Mouse (Mus musculus) left cerebral cortex, postnatal 25 days (tissue): ENCODE measurements around the gene Zfp661. TPM values are rescaled to one million over a fixed set of nuclear protein-coding genes. Genes with fewer than 3 reads are reported as not detected.

Experiments
- DNase-seq, 2 experiments: peaks; one replicate each; pipeline ENCODE4 v3.0.0; 2022; ENCODE audit warnings: low spot score in 2 of 2, mixed read lengths in 1 of 2
- intact Hi-C: fragments of 180-260 bp; cut with DNase I; formaldehyde crosslinking; loops from one replicate; pipeline ENCODE4 v1.15.1; 2025
- total RNA-seq, 2 experiments: library from RNA; stranded (reverse); gene quantifications; 2 replicates each; pipeline ENCODE4 v1.2.3; 2021

Gene Zfp661
- total RNA-seq, 2 experiments from 2014 or later = 7.1 to 7.9 TPM

DNA sequence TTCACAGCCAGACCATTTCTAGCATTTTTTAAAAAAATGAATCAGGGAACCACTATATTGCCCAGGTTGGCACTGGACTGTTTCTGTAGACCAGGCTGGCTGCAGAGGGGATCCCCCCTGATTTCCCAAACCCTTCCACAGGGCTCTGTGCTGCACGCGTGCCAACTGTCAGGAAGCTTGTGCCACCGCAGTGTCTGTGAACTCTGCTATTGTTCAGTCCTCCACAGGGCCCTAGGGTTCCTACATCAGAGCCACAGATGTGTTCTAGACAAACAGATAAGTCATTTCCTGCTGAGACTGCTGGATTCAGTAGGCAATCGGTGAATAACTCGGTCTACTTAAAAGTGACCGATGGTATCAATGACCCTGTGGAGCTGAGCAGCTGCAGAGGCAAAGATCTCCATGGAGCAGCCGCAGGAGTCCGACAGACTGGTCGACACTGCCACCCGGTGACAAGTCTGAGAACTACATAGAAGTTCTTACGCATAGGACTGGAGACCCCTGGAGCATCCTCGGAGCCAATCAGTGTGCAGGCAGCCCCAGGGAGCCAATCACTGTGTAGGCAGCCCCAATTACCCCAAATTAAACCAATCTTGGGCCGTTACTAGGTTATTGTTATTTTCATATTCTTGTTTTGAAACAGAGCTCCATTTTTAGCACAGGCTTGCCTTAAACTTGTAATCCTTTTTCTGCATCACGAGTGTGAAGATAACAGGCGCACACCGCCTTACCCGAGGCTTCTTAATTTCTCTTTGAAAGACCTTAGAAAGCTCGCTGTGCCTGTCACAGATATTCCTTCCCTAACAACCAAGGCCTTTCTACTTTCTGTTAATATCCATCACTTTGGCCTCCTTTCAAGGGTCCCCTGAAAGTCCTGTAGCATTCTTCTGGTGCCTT lies 27.6 kb downstream of the Zfp661 start:
- intact Hi-C loops = loop anchor here (2.0 kb wide), 3 partner anchors 53 to 197 kb away; partner anchors contain the start of gene Adra2b
- DNase-seq = peak; percentile 94 to 96

DNA sequence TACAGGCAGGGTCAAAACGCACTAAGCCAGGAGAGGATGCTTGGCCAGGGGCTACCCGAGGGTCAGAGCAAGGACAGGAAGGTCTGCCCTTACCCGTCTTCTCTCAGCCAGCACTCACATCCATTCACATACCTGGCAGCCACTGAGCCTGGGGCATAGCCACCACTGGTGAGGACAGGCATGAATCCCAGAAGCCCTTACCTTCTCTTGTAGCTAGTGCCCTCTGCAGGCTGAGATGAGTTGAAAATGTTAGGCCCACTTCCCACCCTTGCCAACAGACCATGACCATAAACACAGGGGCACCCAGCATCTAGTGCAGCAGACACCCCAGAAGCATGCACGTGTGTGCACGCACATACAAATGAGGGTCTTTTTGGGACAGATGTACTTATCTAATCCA lies 35.8 kb downstream of the Zfp661 start:
- DNase-seq = peak; percentile 45 to 70
- intact Hi-C loops = loop anchor here (1.0 kb wide), 1 partner anchor 44 kb away; no protein-coding TSS in a partner anchor

DNA sequence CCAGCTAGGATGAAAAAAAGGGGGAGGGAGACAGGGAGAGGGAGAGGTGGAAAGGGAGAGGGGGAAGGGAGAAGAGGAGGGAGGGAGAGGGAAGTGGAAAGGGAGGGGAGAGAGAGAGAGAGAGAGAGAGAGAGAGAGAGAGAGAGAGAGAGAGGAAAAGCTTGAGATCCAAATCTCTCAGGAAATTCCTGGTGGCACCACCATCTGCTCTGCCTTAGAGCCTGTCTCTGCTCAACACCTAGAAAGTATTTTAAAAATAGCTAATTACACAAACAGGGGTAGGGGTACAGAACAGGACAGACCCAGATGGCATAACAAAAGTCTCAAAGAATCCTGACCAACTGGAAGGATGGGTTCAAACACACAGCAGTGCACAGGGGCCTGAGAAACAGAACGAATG lies 36.4 kb downstream of the Zfp661 start:
- DNase-seq = no peak
- intact Hi-C loops = no loop called here

DNA sequence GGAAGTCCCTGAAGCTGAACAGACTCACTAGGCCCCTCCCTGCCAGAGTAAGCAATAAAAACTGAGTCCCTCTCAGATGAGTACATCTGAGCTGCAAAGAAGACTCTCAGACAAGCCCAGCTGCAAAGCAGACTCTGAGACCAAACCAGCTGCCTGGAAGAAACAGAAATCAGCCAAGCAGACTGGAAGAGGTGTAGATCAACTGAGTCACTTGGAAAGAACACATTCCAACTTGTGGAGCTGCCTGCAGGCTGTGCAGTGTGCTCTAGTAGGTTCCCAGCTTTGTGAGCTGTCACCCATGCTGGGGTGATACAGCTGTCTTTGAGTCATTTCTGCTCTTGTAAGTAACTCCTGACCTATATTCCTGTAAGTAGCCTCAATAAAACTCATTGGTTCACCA lies 37.2 kb downstream of the Zfp661 start:
- intact Hi-C loops = no loop called here
- no peak for DNase-seq

DNA sequence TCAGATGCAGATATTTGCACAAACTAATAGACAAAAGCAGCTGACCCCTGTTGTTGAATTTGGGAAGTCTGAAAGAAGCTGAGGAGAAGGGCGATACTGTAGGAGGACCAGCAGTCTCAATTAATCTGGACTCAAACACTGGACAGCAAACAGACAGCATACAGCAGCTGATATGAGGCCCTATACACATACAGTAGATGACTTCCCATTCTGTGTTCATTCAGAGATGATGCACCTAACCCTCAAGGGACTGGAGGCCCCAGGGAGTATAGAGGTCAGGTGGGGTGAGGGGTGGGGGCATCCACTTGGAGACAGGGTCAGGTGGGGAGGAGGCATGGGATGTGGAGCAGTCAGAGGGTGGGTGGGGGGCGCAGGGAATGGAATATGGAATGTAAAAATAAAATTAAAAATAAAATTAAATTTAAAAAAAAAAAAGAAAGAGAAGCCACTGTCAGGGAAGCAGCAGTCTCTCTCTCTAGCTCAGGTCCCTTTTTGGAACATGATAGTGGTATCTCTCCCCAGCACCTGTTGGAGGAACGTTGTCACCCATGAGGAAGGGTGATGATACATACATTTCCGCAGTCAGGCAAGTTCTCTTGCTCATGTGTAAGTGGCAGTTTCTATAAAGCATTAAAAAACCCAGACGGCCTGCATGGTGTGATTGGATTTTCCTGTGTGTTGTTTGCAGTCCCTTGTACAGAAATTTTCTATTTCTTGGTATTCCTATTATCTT lies 38.4 kb downstream of the Zfp661 start:
- intact Hi-C loops = no loop called here
- no peak for DNase-seq

DNA sequence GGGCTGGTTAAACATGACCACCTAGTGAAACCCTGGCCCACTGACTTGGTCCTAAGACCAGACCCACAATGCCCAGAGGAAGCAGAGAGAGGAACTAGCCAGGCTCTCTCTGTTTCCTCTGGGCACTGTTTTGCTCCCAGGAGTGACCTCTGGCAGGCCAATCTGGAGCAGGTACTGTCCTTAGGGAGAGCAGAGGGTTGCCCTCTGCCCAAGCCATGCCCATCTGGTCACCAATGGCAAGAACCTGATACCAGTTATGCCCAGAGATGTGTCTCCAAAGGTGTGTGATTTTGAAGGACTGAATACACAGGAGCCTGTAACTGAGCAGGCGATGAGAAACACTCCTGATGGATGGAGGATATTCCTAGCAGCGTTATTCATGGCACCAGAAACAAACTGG lies 45.2 kb downstream of the Zfp661 start:
- no peak for DNase-seq
- intact Hi-C loops = no loop called here

DNA sequence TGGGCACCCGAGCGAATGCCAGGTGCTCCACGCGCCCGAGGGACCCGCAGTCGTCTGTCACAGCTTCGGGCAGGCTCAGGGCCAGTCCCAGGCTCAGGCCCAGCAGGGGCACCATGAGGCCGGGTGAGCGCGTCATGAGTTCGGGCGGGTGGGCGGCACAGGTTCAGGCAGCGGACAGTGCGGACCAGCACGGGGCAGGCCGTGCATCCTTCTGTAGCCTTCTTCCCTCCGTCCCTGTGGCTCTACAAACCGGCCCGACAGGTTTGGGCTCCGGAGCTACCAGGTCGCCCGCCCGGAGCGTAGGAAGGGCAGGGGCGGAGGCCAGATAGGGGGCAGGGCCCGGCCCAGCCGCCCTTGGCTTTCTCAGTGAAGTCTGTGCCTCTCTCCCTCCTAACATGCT lies 45.7 kb downstream of the Zfp661 start, which contains the start of gene Prom2:
Prom2 (minus strand) TSS at position 283 of the 400 bp plus-strand sequence.
- DNase-seq = no peak
- intact Hi-C loops = no loop called here

DNA sequence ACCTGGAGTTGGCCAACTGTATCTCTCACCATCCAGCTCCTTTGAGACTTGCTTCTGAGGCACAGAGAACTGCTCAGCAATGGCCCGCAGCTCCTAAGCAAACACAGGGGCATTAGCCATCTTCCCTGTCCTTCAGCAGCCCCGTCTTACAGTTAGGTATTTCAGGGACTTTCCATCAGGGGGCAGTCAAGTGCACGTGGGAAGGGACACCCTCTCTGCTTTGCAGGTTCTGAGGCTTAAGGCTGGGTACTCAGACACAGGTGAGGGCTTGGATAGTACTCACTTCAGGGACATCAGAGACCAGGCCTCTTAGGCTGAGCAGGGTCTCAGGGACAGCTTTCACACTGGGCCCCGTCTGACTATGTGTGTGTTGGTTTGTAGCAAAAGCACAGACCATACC lies 47.4 kb downstream of the Zfp661 start:
- intact Hi-C loops = no loop called here
- DNase-seq = no peak

DNA sequence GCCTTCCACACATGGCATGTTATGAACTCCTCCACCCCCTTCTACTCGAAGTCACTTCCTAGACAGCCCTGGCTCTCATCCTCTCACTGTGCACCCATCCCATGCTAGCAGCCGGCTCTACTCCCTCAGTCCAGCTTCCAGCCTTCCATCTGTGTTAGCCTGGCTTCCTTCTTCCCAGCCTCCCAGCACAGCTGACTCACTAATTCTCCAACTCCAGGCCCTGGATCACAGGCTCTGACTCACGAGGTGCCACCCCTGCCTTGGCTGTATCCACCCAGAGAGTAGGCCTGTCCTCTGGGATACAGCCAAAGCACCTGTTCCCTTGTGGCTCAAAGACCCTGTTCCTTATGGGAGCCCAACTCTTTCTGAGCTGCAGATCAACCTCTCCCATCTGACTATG lies 49.3 kb downstream of the Zfp661 start:
- intact Hi-C loops = loop anchor here (1.0 kb wide), 1 partner anchor 20 kb away; no protein-coding TSS in a partner anchor

DNA sequence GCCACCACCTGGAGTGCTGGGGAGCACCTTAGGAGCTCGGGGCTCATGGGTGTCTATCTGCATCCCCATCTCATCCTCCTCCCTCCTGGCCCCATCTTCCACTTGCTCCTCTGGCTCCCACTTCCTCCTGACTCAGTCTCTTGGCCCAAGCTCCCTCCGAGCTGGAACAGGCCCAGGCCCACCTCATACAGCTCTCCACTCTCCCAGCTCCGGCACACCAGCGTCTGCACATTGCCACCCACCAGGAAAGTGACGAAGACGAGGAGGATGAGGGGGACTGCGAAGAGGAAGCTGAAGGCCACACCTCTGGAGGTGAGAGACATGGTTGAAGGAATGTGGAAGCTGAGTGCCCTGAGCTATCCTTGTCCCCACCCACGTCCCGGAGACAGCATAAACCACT lies 51.5 kb downstream of the Zfp661 start:
- DNase-seq = peak in 1 of 2 experiments; percentile 95
- intact Hi-C loops = loop anchor here (2.0 kb wide), 1 partner anchor 15 kb away; no protein-coding TSS in a partner anchor

More for the DNA sequence above, 49.3 kb downstream of the Zfp661 start:
- peak in 1 of 2 experiments; percentile 91 for DNase-seq

DNA sequence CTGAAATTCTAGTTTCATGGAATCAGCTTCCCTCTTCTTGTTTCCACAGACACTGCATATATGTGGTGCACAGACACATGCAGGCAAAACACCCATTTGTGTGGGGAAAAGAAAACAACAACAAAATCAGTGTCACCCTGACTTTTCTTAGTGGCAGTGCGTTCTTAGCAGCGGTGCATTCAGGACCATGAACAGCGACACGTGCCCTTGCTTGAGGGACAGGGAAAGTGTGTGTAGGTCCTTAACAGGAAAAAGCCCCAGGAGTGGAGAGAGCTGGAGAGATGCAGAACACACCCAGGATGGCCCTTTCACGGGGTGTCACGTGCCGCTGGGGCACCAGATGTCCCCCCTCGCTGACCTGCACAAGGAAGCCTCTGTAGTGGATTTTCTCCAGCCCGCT lies 54.5 kb downstream of the Zfp661 start:
- intact Hi-C loops = no loop called here
- DNase-seq = no peak

DNA sequence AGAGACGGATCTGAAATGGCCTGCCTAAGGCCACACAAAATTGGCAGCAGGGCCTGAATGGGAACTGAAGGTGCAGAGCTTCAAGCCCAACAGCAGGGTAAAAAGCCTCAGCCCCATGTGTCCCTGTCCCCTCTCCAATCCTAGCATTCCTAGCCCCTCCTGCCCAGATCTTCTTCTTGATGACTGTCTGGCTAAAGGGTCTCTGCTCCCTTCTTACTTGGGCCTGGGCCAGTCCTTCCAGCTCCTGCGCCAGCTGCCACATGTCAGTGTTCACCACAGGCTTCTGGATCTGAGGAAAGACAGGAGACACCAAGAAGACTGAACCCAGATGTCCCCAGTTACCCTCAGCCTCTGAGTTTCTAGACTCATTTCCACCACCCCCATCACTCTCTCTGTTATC lies 55.3 kb downstream of the Zfp661 start:
- intact Hi-C loops = no loop called here
- no peak for DNase-seq

DNA sequence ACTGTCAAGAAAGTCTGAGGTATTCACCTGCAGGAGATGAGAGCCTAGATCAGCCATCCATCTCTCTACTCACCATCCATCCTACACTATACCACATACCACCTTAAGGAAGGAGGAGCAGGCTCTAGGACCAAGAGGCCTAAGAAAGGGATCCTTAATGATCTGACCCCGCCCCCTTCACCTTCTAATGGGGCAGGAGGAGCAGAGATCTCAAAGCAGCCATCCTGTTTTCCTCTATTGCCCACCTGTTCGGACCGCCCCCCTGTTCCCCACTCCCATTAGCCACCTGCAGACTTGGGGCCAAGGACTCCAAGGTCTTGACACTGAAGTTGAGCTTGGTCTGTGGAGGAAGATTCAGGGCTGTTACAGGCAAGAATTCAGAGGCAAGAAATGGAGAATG lies 56.5 kb downstream of the Zfp661 start:
- intact Hi-C loops = no loop called here
- no peak for DNase-seq

DNA sequence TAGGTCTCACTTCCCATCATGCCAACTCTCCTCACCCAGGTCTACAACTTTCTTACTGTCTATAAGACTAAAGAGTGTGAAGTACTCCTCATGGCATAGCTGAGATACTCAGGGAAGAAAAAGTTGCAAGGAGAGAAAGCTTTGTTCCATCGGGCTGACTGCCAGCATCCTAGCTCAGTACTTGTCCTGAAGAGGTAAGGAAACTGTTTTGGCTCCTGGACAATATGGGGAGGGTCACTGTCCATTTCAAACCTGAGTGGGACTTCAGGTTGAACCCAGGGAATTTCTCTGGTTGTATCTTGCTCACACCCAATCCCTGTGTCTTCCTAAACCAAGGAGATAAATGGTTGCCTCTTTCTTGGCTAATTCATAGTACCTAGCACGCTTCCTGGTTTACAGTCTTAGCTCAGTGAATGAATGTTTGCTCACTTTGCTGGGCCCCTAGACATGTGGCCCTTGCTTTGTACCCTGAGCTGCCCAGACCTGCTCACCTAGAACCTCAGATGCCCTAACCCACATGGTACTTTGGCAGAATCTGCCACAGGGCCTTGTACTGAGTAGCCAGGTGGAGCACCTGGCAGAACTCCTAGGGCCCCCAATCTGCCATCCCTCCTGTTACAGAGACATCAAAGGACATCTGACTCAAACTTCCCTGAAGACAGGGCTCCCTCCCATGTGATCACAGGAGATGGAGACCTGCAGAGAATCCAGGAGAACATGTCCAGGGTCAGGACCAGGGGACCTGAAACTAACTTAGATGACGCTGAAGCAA lies 61.7 kb downstream of the Zfp661 start:
- no peak for DNase-seq
- intact Hi-C loops = no loop called here

Other genes starting within 250 kb of the Zfp661 start
- gene Astl, start 248.5 kb downstream of the Zfp661 start, total RNA-seq = not detected
- 1 to 10 TPM in 1 of 2 experiments, under 1 TPM in 1; 0.39 to 1.1 TPM for gene Adra2b, start 223.9 kb downstream of the Zfp661 start, total RNA-seq
- under 1 TPM in 1 of 2 experiments, not detected in 1; 0.48 TPM for gene Gpat2, start 161.9 kb downstream of the Zfp661 start, total RNA-seq
- gene Fahd2a, start 142.5 kb downstream of the Zfp661 start, total RNA-seq = 10 to 100 TPM; 18.1 TPM
- gene Kcnip3, start 65.0 kb downstream of the Zfp661 start, total RNA-seq = 100 to 1,000 TPM; 120 to 123 TPM
- under 1 TPM; 0.18 to 0.21 TPM for gene Prom2, start 45.6 kb downstream of the Zfp661 start, total RNA-seq
- 10 to 100 TPM; 87.7 to 89.0 TPM for gene Mrps5, start 128 bp upstream of the Zfp661 start, total RNA-seq
- 100 to 1,000 TPM; 100 to 125 TPM for gene Mal, start 69.6 kb upstream of the Zfp661 start, total RNA-seq
- gene Mall, start 142.8 kb upstream of the Zfp661 start, total RNA-seq = 1 to 10 TPM in 1 of 2 experiments, under 1 TPM in 1; 0.99 to 1.1 TPM
- 10 to 100 TPM; 18.8 to 19.3 TPM for gene Nphp1, start 201.8 kb upstream of the Zfp661 start, total RNA-seq
- gene Mtln, start 205.4 kb upstream of the Zfp661 start, total RNA-seq = 10 to 100 TPM; 47.0 to 49.2 TPM
- gene Bub1, start 244.8 kb upstream of the Zfp661 start, total RNA-seq = under 1 TPM in 1 of 2 experiments, not detected in 1; 0.09 TPM